Mouse (Mus musculus): ENCODE results near the gene Lrrc61.

GRCm38 (mm10) chr6:48578736-48579135 lies 24.1 kb downstream of the Lrrc61 start:
- no peak for TF ChIP-seq GATA1 (IDR thresholded peaks at IDR 0.05; ENCODE audit: borderline replicate concordance, low read length)
- TF ChIP-seq FLI1 (IDR thresholded peaks at IDR 0.05; ENCODE audit: low read length) = no peak
